Mouse (Mus musculus) left cerebral cortex, adult 9 months (tissue): ENCODE measurements around the gene Fuom.

ENCODE experiments used
- DNase-seq, 2 experiments: peaks; one replicate each; pipeline ENCODE4 v3.0.0; 2022; ENCODE audit warnings: low spot score in 2 of 2

The Fuom gene

GRCm38 (mm10) chr7:140057413-140058407, 44.5 kb downstream of the Fuom start:
- DNase-seq: no peak

- DNase-seq: no peak
Measured at GRCm38 (mm10) chr7:140054124-140054523, 48.1 kb downstream of the Fuom start.

- DNase-seq: no peak
Measured at GRCm38 (mm10) chr7:140049115-140049689, 53.0 kb downstream of the Fuom start.

GRCm38 (mm10) chr7:140048361-140049114, 53.7 kb downstream of the Fuom start, which contains the start of gene Msx3:
TSS of gene Msx3 (minus strand) at chr7:140049089.
- DNase-seq: no peak

- no peak for DNase-seq
Measured at GRCm38 (mm10) chr7:140047811-140048311, 54.4 kb downstream of the Fuom start.
